Mouse (Mus musculus): ENCODE data around the gene Hist2h2ab. TPM values are rescaled to one million over a fixed set of nuclear protein-coding genes. Genes with fewer than 3 reads are reported as not detected.

The Hist2h2ab gene
- polyA plus RNA-seq (2017; shearing (Covaris generic)), result not detected

GRCm38 (mm10) chr3:96219661-96220130 lies at the start of gene Hist2h2ab, which contains the start of gene Bola1:
Gene Hist2h2ab (plus strand): TSS chr3:96219865.
Gene Bola1 (minus strand): TSS chr3:96219709.

GRCm38 (mm10) chr3:96172197-96173178 lies 47.2 kb upstream of the Hist2h2ab start, which contains the start of gene Sf3b4:
Gene Sf3b4 (plus strand): TSS chr3:96172332.

GRCm38 (mm10) chr3:96180727-96181477 lies 38.8 kb upstream of the Hist2h2ab start, which contains the start of gene Sv2a:
Gene Sv2a (plus strand): TSS chr3:96181151.

GRCm38 (mm10) chr3:96220765-96221639 lies 1.3 kb downstream of the Hist2h2ab start, which contains the start of the genes Hist2h2ac and Hist2h2be:
Gene Hist2h2ac (minus strand): TSS chr3:96220880.
Gene Hist2h2be (plus strand): TSS chr3:96221119.

GRCm38 (mm10) chr3:96238954-96239793 lies 19.5 kb downstream of the Hist2h2ab start, which contains the start of gene Hist2h3c2:
Gene Hist2h3c2 (minus strand): TSS chr3:96239127.

GRCm38 (mm10) chr3:96239949-96240798 lies 20.5 kb downstream of the Hist2h2ab start, which contains the start of gene Hist2h2aa2:
Gene Hist2h2aa2 (minus strand): TSS chr3:96240276.

GRCm38 (mm10) chr3:96245003-96245886 lies 25.6 kb downstream of the Hist2h2ab start, which contains the start of gene Hist2h2aa1:
Gene Hist2h2aa1 (plus strand): TSS chr3:96245497.

GRCm38 (mm10) chr3:96246427-96246856 lies 26.8 kb downstream of the Hist2h2ab start, which contains the start of gene Hist2h3c1:
Gene Hist2h3c1 (plus strand): TSS chr3:96246685.

GRCm38 (mm10) chr3:96262979-96263550 lies 43.4 kb downstream of the Hist2h2ab start, which contains the start of gene Hist2h4:
Gene Hist2h4 (minus strand): TSS chr3:96263311.

GRCm38 (mm10) chr3:96268051-96268775 lies 48.5 kb downstream of the Hist2h2ab start, which contains the start of gene Hist2h3b:
Gene Hist2h3b (plus strand): TSS chr3:96268654.

Other genes starting within 250 kb of the Hist2h2ab start
- gene Plekho1, start 223.9 kb upstream of the Hist2h2ab start, polyA plus RNA-seq (2017; shearing (Covaris generic)), result 10.0 TPM
- 30.5 TPM for gene Vps45, start 161.4 kb upstream of the Hist2h2ab start, polyA plus RNA-seq (2017; shearing (Covaris generic))
- gene Otud7b, start 115.3 kb upstream of the Hist2h2ab start, polyA plus RNA-seq (2017; shearing (Covaris generic)), result 30.5 TPM
- 3.6 TPM for gene Mtmr11, start 57.9 kb upstream of the Hist2h2ab start, polyA plus RNA-seq (2017; shearing (Covaris generic))
- 175 TPM for gene Sf3b4, start 47.5 kb upstream of the Hist2h2ab start, polyA plus RNA-seq (2017; shearing (Covaris generic))
- 2.9 TPM for gene Sv2a, start 38.7 kb upstream of the Hist2h2ab start, polyA plus RNA-seq (2017; shearing (Covaris generic))
- gene Bola1, start 156 bp upstream of the Hist2h2ab start, polyA plus RNA-seq (2017; shearing (Covaris generic)), result 37.2 TPM
- 5.7 TPM for gene Hist2h2ac, start 1.0 kb downstream of the Hist2h2ab start, polyA plus RNA-seq (2017; shearing (Covaris generic))
- gene Hist2h2be, start 1.3 kb downstream of the Hist2h2ab start, polyA plus RNA-seq (2017; shearing (Covaris generic)), result 4.3 TPM
- gene Hist2h3c2, start 19.3 kb downstream of the Hist2h2ab start, polyA plus RNA-seq (2017; shearing (Covaris generic)), result 0.43 TPM
- 39.8 TPM for gene Hist2h2aa2, start 20.4 kb downstream of the Hist2h2ab start, polyA plus RNA-seq (2017; shearing (Covaris generic))
- gene Hist2h2aa1, start 25.6 kb downstream of the Hist2h2ab start, polyA plus RNA-seq (2017; shearing (Covaris generic)), result 1.5 TPM
- gene Hist2h3c1, start 26.8 kb downstream of the Hist2h2ab start, polyA plus RNA-seq (2017; shearing (Covaris generic)), result not detected
- 2.3 TPM for gene Hist2h4, start 43.4 kb downstream of the Hist2h2ab start, polyA plus RNA-seq (2017; shearing (Covaris generic))
- gene Hist2h3b, start 48.8 kb downstream of the Hist2h2ab start, polyA plus RNA-seq (2017; shearing (Covaris generic)), result 1.5 TPM
- gene Hist2h2bb, start 49.9 kb downstream of the Hist2h2ab start, polyA plus RNA-seq (2017; shearing (Covaris generic)), result 4.9 TPM
- gene Fcgr1, start 74.1 kb downstream of the Hist2h2ab start, polyA plus RNA-seq (2017; shearing (Covaris generic)), result 0.43 TPM
- not detected for gene BC107364, start 232.4 kb downstream of the Hist2h2ab start, polyA plus RNA-seq (2017; shearing (Covaris generic))

Measured in inflammation-experienced regulatory T-cells, adult 16 weeks (primary cell).